Mouse (Mus musculus): ENCODE results near the gene Tgfbrap1. TPM values are rescaled to one million over a fixed set of nuclear protein-coding genes. Genes with fewer than 3 reads are reported as not detected.
"Not testable (repeated sequence)": the region's sequence is repeated elsewhere in the genome, so short reads cannot be mapped to it uniquely, and the experiment has no call there.

Gene Tgfbrap1
- polyA plus RNA-seq, 1 experiment from 2014 or later, result 8.0 TPM

DNA sequence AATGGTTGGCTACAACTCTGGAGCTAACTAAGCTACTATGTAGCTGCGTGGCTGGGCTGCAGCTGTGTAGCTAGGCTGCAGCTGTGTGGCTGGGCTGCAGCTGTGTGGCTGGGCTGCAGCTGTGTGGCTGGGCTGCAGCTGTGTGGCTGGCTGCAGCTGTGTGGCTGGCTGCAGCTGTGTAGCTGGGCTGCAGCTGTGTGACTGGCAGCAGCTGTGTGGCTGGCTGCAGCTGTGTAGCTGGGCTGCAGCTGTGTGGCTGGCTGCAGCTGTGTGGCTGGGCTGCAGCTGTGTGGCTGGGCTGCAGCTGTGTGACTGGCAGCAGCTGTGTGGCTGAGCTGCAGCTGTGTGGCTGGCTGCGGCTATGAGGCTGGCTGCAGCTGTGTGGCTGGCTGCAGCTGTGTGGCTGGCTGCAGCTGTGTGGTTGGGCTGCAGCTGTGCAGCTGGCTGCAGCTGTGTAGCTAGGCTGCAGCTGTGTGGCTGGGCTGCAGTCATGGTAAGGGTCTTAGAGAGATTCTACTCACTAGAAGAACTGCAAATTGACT is 38.1 kb upstream of the Tgfbrap1 start:
- ATAC-seq (ENCODE audit: insufficient read depth, low FRiP score, low read depth); H3K4me3 ChIP-seq (replicated peaks); H3K4me2 ChIP-seq; H3K9me3 ChIP-seq; H3K9ac ChIP-seq; H3K27ac ChIP-seq; H3K4me1 ChIP-seq; H3K27me3 ChIP-seq (replicated peaks): not testable (repeated sequence)
- WGBS, result 82% methylated on average over 2 of the region's 2 CpGs
- peaks cover 22% of the 10 kb centered on the region for H3K36me3 ChIP-seq

DNA sequence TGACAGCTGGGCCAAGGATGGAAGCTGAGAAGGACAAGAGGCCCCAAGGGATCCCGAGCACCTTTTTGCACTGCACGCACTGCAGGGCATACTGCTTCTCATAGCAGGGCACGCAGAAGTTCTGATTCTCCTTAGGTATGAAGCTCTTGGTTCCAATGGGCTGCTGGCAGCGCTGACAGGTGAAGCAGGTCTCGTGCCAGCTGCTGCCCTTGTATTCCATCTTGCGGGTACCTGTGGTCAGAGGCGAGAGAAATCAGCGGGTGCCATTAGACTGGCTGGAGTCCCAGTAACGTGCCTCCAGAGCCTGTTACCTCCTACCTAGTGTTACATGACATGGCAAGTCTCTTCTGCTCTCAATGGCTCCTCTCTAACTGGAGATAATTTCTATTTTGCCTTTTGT is 33.2 kb upstream of the Tgfbrap1 start:
- WGBS, result 87% methylated on average over 9 of the region's 9 CpGs
- H3K36me3 ChIP-seq, result peaks cover 25% of the 10 kb centered on the region

DNA sequence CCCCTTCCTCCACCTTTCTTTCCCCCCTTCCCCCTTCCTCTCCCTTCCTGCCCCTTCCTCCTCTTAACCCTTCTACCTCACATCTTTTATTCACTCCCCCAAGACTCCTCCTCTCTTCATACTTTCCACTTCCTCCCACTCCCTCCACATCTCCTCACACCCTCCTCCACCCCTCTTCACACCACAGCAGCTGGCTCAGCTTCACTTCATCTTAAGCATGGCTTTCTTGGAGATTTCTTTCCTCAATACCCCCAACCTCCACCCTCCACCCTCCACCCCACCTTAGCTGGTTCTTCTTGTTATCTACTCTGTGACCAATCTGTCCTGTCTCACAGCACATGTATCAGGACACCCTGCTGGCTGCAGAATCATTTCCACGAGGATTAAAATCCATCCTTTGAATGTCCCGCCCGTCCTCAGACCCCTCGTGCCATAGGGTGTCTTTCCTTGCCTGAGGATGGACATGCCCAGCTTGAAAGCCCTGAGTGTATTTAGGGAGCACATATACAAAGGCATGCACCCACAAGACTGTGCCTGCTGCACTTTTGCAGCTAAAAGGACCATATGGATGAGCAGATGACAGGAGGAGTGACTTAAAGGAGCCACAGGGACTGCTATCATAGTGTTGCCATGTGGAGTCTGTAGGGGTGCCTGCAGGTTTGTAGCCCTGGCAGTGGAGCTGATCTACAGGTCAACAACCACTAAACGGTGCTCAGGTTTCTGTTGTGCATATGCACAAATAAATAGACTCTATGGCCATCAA is 32.0 kb upstream of the Tgfbrap1 start:
- no peaks in the 10 kb centered on the region for H3K4me1 ChIP-seq
- H3K36me3 ChIP-seq, result peaks cover 19% of the 10 kb centered on the region; the same call in 1 of the 2 replicates
- no peak overlapping the region for H3K27ac ChIP-seq
- ATAC-seq (ENCODE audit: insufficient read depth, low FRiP score, low read depth), result no peak
- no peaks in the 10 kb centered on the region for H3K9me3 ChIP-seq
- H3K9ac ChIP-seq, result no peak overlapping the region
- no peak overlapping the region for H3K4me2 ChIP-seq
- WGBS, result 79% methylated on average over 5 of the region's 5 CpGs
- no peak overlapping the region for H3K4me3 ChIP-seq (replicated peaks)
- no peaks in the 10 kb centered on the region for H3K27me3 ChIP-seq (replicated peaks)

More for the DNA sequence above, 33.2 kb upstream of the Tgfbrap1 start:
- Histone ChIP-seq H3K9me3 (no peaks in the 10 kb centered on the region), H3K27me3 (replicated peaks) (no peaks in the 10 kb centered on the region), H3K9ac (no peak overlapping the region), H3K27ac (no peak overlapping the region), H3K4me1 (no peaks in the 10 kb centered on the region), H3K4me2 (no peak overlapping the region), H3K4me3 (replicated peaks) (no peak overlapping the region)
- ATAC-seq (ENCODE audit: insufficient read depth, low FRiP score, low read depth), result no peak

- no peak overlapping the region for H3K27ac ChIP-seq
- ATAC-seq (ENCODE audit: insufficient read depth, low FRiP score, low read depth), result no peak
- H3K9ac ChIP-seq, result no peak overlapping the region
- H3K36me3 ChIP-seq, result peaks cover 38% of the 10 kb centered on the region
- 72% methylated on average over 8 of the region's 8 CpGs for WGBS
- H3K4me1 ChIP-seq, result no peaks in the 10 kb centered on the region
- no peak overlapping the region for H3K4me3 ChIP-seq (replicated peaks)
- no peaks in the 10 kb centered on the region for H3K27me3 ChIP-seq (replicated peaks)
- no peaks in the 10 kb centered on the region for H3K9me3 ChIP-seq
- H3K4me2 ChIP-seq, result no peak overlapping the region
These were observed 29.6 kb upstream of the Tgfbrap1 start for GRCm38 (mm10) chr1:43127820-43128610.

- Histone ChIP-seq H3K9ac (no peak overlapping the region), H3K4me2 (no peak overlapping the region), H3K4me3 (replicated peaks) (no peak overlapping the region), H3K9me3 (no peaks in the 10 kb centered on the region), H3K4me1 (no peaks in the 10 kb centered on the region), H3K27me3 (replicated peaks) (no peaks in the 10 kb centered on the region), H3K27ac (no peak overlapping the region), H3K36me3 (peaks cover 40% of the 10 kb centered on the region)
- no peak for ATAC-seq (ENCODE audit: insufficient read depth, low FRiP score, low read depth)
These were observed 28.8 kb upstream of the Tgfbrap1 start for GRCm38 (mm10) chr1:43127196-43127595.

GRCm38 (mm10) chr1:43124726-43125125 is 26.3 kb upstream of the Tgfbrap1 start:
- H3K4me1 ChIP-seq, result no peaks in the 10 kb centered on the region
- WGBS, result 78% methylated on average over 4 of the region's 4 CpGs
- no peak overlapping the region for H3K27ac ChIP-seq
- H3K27me3 ChIP-seq (replicated peaks), result no peaks in the 10 kb centered on the region
- no peak for ATAC-seq (ENCODE audit: insufficient read depth, low FRiP score, low read depth)
- H3K4me2 ChIP-seq, result no peak overlapping the region
- H3K36me3 ChIP-seq, result peaks cover 45% of the 10 kb centered on the region
- H3K9me3 ChIP-seq, result no peaks in the 10 kb centered on the region
- no peak overlapping the region for H3K4me3 ChIP-seq (replicated peaks)
- H3K9ac ChIP-seq, result no peak overlapping the region

DNA sequence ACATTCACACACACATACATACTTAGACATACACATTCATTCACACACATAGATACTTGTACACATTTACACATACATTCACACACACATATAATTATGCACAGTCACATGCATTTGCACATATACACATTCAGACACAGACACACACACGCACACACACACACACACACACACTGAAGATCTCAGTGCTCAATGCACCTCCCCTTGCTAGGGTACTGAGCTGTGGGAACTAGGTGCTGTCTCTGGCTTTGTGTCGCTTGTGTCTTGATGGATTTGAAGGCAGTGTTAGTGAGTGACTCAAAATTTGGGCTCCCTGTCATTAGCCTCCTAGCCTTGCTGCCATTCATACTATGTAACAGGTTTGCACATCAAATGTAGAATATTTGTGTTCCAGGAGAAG is 24.2 kb upstream of the Tgfbrap1 start:
- WGBS, result 88% methylated on average over 2 of the region's 2 CpGs
- no peak for ATAC-seq (ENCODE audit: insufficient read depth, low FRiP score, low read depth)
- Histone ChIP-seq H3K4me2 (no peak overlapping the region), H3K9ac (no peak overlapping the region), H3K9me3 (no peaks in the 10 kb centered on the region), H3K27ac (no peak overlapping the region), H3K27me3 (replicated peaks) (no peaks in the 10 kb centered on the region), H3K4me1 (no peaks in the 10 kb centered on the region), H3K4me3 (replicated peaks) (no peak overlapping the region), H3K36me3 (peaks cover 52% of the 10 kb centered on the region)

- Histone ChIP-seq H3K4me2 (no peak overlapping the region), H3K4me1 (no peaks in the 10 kb centered on the region), H3K4me3 (replicated peaks) (no peak overlapping the region), H3K36me3 (peaks cover 52% of the 10 kb centered on the region), H3K27me3 (replicated peaks) (no peaks in the 10 kb centered on the region), H3K27ac (no peak overlapping the region), H3K9ac (no peak overlapping the region), H3K9me3 (no peaks in the 10 kb centered on the region)
- no peak for ATAC-seq (ENCODE audit: insufficient read depth, low FRiP score, low read depth)
- WGBS, result 96% methylated on average over 5 of the region's 5 CpGs
These were observed 22.5 kb upstream of the Tgfbrap1 start for GRCm38 (mm10) chr1:43120950-43121349.

- Histone ChIP-seq H3K9ac (no peak overlapping the region), H3K4me2 (no peak overlapping the region), H3K4me1 (no peaks in the 10 kb centered on the region), H3K36me3 (peaks cover 39% of the 10 kb centered on the region), H3K27me3 (replicated peaks) (no peaks in the 10 kb centered on the region), H3K9me3 (no peaks in the 10 kb centered on the region), H3K27ac (no peak overlapping the region), H3K4me3 (replicated peaks) (no peak overlapping the region)
- no peak for ATAC-seq (ENCODE audit: insufficient read depth, low FRiP score, low read depth)
- WGBS, result 92% methylated on average over 8 of the region's 8 CpGs
These were observed 19.0 kb upstream of the Tgfbrap1 start for GRCm38 (mm10) chr1:43117435-43117834.

- no peaks in the 10 kb centered on the region for H3K9me3 ChIP-seq
- 70% methylated on average over 2 of the region's 2 CpGs for WGBS
- no peak overlapping the region for H3K4me2 ChIP-seq
- H3K4me1 ChIP-seq, result no peaks in the 10 kb centered on the region
- H3K27me3 ChIP-seq (replicated peaks), result no peaks in the 10 kb centered on the region
- H3K36me3 ChIP-seq, result peaks cover 34% of the 10 kb centered on the region
- no peak overlapping the region for H3K4me3 ChIP-seq (replicated peaks)
- no peak for ATAC-seq (ENCODE audit: insufficient read depth, low FRiP score, low read depth)
- no peak overlapping the region for H3K27ac ChIP-seq
- H3K9ac ChIP-seq, result no peak overlapping the region
These were observed 14.4 kb upstream of the Tgfbrap1 start for GRCm38 (mm10) chr1:43112882-43113281.

- no peaks in the 10 kb centered on the region for H3K27me3 ChIP-seq (replicated peaks)
- ATAC-seq (ENCODE audit: insufficient read depth, low FRiP score, low read depth), result no peak
- H3K4me3 ChIP-seq (replicated peaks), result no peak overlapping the region
- no peak overlapping the region for H3K9ac ChIP-seq
- 49% methylated on average over 4 of the region's 4 CpGs for WGBS
- no peaks in the 10 kb centered on the region for H3K9me3 ChIP-seq
- no peak overlapping the region for H3K27ac ChIP-seq
- H3K36me3 ChIP-seq, result peaks cover 27% of the 10 kb centered on the region
- no peak overlapping the region for H3K4me2 ChIP-seq
- no peaks in the 10 kb centered on the region for H3K4me1 ChIP-seq
These were observed 12.1 kb upstream of the Tgfbrap1 start for GRCm38 (mm10) chr1:43110556-43110955.

DNA sequence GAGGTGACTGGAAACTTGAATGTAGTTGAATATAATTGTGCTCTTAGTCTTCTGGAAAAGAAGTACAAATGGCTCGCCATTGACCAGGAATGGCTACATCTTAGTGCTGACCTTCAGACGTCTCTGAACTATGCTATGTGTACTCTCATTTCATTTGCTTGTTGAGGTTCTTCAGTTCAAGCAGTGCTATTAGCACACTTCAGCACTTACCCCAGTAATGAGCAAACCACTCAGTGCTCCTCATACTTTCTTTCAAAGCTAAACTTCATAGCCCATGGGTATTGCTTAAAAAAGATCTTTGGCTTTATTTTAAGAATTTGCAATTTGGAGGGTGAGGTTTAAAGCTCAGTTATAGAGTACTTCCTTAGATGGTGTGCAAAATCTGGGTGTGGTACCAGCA is 10.3 kb upstream of the Tgfbrap1 start:
- no peak overlapping the region for H3K4me2 ChIP-seq
- H3K9ac ChIP-seq, result no peak overlapping the region
- no peaks in the 10 kb centered on the region for H3K4me1 ChIP-seq
- no peak overlapping the region for H3K4me3 ChIP-seq (replicated peaks)
- no peak for ATAC-seq (ENCODE audit: insufficient read depth, low FRiP score, low read depth)
- 83% methylated on average over 2 of the region's 2 CpGs for WGBS
- peaks cover 21% of the 10 kb centered on the region for H3K36me3 ChIP-seq
- no peaks in the 10 kb centered on the region for H3K27me3 ChIP-seq (replicated peaks)
- H3K9me3 ChIP-seq, result no peaks in the 10 kb centered on the region
- no peak overlapping the region for H3K27ac ChIP-seq

All from stomach, embryonic 15.5 days (tissue).